Mouse (Mus musculus) kidney, embryonic 16.5 days (tissue): ENCODE measurements around the gene Gcc2. TPM values are rescaled to one million over a fixed set of nuclear protein-coding genes. Genes with fewer than 3 reads are reported as not detected.
"Not testable (repeated sequence)": the region's sequence is repeated elsewhere in the genome, so short reads cannot be mapped to it uniquely, and the experiment has no call there.

Experiments
- ATAC-seq: fragments of 200-750 bp; cut with Nextera tagmentation; 2 replicates; pipeline ENCODE4 v1.8.0; 2017; ENCODE audit warnings: moderate TSS enrichment; ENCODE audit not compliant: low FRiP score, low TSS enrichment
- H3K27ac ChIP-seq: fragments of 300-500 bp; sonication (generic); 2 replicates; pipeline ENCODE4 v1.5.1; 2014; ENCODE audit warnings: low read length
- H3K27me3 ChIP-seq: fragments of 300-500 bp; sonication (generic); 2 replicates; pipeline ENCODE4 v1.6.1; 2014; ENCODE audit warnings: low read length, control low read depth, mixed read lengths; ENCODE audit not compliant: insufficient read depth
- H3K36me3 ChIP-seq: fragments of 300-500 bp; sonication (generic); 2 replicates; pipeline ENCODE4 v1.6.1; 2014; ENCODE audit warnings: low read length, control low read depth, mixed read lengths; ENCODE audit not compliant: insufficient read depth
- H3K4me1 ChIP-seq: fragments of 300-500 bp; sonication (generic); 2 replicates; pipeline ENCODE4 v1.6.1; 2014; ENCODE audit warnings: low read length, control low read depth, mixed read lengths; ENCODE audit not compliant: insufficient read depth
- H3K4me2 ChIP-seq: fragments of 300-500 bp; sonication (generic); replicated peaks from 2 replicates; pipeline ENCODE4 v1.6.1; 2014; ENCODE audit warnings: low read depth, low read length
- H3K4me3 ChIP-seq: fragments of 300-500 bp; sonication (generic); 2 replicates; pipeline ENCODE4 v1.5.1; 2014; ENCODE audit warnings: mild to moderate bottlenecking, low read length
- H3K9ac ChIP-seq: fragments of 300-500 bp; sonication (generic); replicated peaks from 2 replicates; pipeline ENCODE4 v1.6.1; 2014; ENCODE audit warnings: low read length
- H3K9me3 ChIP-seq: fragments of 300-500 bp; sonication (generic); 2 replicates; pipeline ENCODE4 v1.6.1; 2016; ENCODE audit warnings: low read length, control low read depth
- WGBS: fragments of 180-500 bp; shearing (Covaris S2); extraction: QIAGEN DNeasy Blood & Tissue Kit; methylation state at CpG from one replicate; pipeline ENCODE4 v1.1.7; 2014; 5-methylcytosine and 5-hydroxymethylcytosine counted together
- polyA plus RNA-seq: library from polyadenylated mRNA; unstranded; fragments of >200 nt; fragmentation: Nextera tagmentation; extraction: Ambion mirVana; gene quantifications from 2 replicates; pipeline ENCODE4 v1.2.1, GENCODE M21; 2015

Gcc2 gene
- polyA plus RNA-seq, 1 experiment from 2014 or later = 49.3 TPM

DNA sequence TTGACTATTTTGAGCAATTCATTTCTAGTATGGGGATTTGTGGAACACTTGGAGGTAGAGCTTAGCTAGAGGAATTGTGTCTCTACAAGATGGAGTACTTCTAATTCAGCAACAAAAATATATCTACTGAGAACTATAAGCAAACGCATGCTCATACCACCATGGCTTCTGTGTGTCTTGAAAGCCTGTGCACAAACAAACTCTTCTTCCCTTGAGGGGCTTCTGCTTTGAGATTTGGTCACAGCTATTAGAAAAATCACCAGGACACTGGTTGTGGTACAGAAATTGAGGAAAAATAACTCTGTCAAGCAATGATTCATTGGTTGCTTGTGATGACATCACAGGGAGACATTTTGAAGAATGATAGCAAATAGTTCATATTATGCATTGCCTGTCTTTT, 39.9 kb upstream of the Gcc2 start:
- H3K36me3 ChIP-seq = no peaks in the 10 kb centered on the region
- WGBS = 90% methylated on average over 1 of the region's 1 CpGs
- H3K27me3 ChIP-seq = no peaks in the 10 kb centered on the region
- no peak overlapping the region for H3K4me3 ChIP-seq
- no peak overlapping the region for H3K27ac ChIP-seq
- H3K9ac ChIP-seq = no peak overlapping the region
- no peak overlapping the region for H3K4me2 ChIP-seq
- H3K4me1 ChIP-seq = no peaks in the 10 kb centered on the region
- no peak for ATAC-seq
- H3K9me3 ChIP-seq = no peaks in the 10 kb centered on the region

DNA sequence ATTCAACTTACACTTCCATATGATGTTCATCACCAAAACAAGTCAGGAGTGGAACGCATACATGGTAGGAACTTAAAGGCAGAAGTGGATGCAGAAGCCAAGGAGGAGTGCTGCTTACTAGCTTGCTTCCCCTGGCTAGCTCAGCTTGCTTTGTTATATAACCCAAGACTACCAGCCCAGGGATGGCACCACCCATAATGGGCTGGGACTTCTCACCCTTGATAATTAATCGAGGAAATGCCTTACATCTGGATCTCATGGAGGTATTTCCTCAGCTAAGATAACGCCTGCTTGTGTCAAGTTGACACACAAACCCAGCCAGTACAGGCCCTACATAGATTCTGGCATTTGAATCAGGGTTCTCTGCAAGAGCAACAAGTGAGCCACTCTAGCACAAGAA, 37.9 kb upstream of the Gcc2 start:
- H3K36me3 ChIP-seq = no peaks in the 10 kb centered on the region
- no peaks in the 10 kb centered on the region for H3K27me3 ChIP-seq
- no peak overlapping the region for H3K4me2 ChIP-seq
- H3K9me3 ChIP-seq = no peaks in the 10 kb centered on the region
- H3K9ac ChIP-seq = no peak overlapping the region
- ATAC-seq = no peak
- no peaks in the 10 kb centered on the region for H3K4me1 ChIP-seq
- no peak overlapping the region for H3K27ac ChIP-seq
- WGBS = 82% methylated on average over 3 of the region's 3 CpGs
- no peak overlapping the region for H3K4me3 ChIP-seq

DNA sequence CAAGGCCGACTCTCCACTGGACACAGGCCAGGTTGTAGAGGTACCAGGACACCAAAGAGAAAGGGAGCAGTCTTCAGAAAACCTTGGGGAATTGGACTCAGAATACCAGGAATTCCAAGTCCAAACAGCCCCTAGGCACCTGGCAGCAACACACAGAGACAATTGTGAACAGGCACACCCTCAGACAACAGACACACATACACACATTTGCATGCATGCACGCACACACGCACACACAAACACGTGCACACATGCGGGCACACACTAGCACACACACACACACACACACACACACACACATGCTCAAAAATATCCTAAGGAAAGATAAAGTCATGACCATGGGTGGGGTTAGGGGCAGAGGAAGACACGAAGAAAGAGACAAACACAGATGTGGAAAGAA, 34.6 kb upstream of the Gcc2 start:
- H3K4me2 ChIP-seq = no peak overlapping the region
- no peak overlapping the region for H3K9ac ChIP-seq
- no peak for ATAC-seq
- no peaks in the 10 kb centered on the region for H3K4me1 ChIP-seq
- H3K27ac ChIP-seq = no peak overlapping the region
- WGBS = 82% methylated on average over 6 of the region's 6 CpGs
- no peaks in the 10 kb centered on the region for H3K9me3 ChIP-seq
- H3K27me3 ChIP-seq = no peaks in the 10 kb centered on the region
- no peaks in the 10 kb centered on the region for H3K36me3 ChIP-seq
- no peak overlapping the region for H3K4me3 ChIP-seq

DNA sequence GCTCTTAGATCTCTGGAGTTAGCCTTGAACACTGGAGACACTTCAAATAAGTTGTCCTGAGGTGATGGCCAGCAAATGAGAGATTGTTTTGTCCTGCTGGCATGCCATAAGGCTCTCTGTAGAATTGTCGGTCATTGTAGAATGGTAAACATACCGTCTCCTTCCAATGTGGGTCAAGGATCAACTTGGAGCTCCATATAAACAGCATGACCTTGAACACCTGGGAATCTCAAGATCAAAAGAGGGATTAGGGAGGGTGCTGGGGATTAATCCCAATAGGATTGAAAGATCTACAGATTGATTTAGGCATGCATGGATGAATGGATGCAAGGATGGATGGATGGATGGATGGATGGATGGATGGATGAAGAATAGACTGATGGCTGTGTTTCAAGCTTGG, 33.7 kb upstream of the Gcc2 start:
- H3K4me1 ChIP-seq, H3K9me3 ChIP-seq, H3K27me3 ChIP-seq, H3K9ac ChIP-seq, H3K4me2 ChIP-seq, H3K27ac ChIP-seq, H3K4me3 ChIP-seq, H3K36me3 ChIP-seq, ATAC-seq: not testable (repeated sequence)
- WGBS = 76% methylated on average over 2 of the region's 2 CpGs

DNA sequence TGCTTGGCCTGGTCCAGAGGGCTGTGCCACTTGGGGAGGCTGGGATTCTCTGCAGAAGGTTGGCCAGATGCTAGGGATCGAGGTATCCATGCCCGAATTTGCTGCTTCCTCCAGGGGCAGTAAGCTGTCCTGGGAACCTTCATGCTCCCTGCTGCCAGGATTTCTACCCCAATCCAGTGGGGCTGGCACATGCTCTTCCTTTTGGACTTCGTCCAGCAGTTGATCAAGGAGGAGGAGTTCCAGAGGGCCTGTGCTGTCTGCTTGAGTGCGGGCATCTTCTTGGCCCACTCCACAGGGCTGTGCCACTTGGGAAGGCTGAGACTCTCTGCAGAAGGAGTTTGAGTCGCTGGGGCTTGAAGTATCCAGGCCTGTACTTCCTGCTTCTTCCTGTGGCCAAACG, 32.1 kb upstream of the Gcc2 start:
- H3K4me2 ChIP-seq, H3K27me3 ChIP-seq, ATAC-seq, H3K4me3 ChIP-seq, H3K27ac ChIP-seq, H3K36me3 ChIP-seq, H3K9me3 ChIP-seq, H3K4me1 ChIP-seq, H3K9ac ChIP-seq: not testable (repeated sequence)
- 76% methylated on average over 2 of the region's 6 CpGs for WGBS

DNA sequence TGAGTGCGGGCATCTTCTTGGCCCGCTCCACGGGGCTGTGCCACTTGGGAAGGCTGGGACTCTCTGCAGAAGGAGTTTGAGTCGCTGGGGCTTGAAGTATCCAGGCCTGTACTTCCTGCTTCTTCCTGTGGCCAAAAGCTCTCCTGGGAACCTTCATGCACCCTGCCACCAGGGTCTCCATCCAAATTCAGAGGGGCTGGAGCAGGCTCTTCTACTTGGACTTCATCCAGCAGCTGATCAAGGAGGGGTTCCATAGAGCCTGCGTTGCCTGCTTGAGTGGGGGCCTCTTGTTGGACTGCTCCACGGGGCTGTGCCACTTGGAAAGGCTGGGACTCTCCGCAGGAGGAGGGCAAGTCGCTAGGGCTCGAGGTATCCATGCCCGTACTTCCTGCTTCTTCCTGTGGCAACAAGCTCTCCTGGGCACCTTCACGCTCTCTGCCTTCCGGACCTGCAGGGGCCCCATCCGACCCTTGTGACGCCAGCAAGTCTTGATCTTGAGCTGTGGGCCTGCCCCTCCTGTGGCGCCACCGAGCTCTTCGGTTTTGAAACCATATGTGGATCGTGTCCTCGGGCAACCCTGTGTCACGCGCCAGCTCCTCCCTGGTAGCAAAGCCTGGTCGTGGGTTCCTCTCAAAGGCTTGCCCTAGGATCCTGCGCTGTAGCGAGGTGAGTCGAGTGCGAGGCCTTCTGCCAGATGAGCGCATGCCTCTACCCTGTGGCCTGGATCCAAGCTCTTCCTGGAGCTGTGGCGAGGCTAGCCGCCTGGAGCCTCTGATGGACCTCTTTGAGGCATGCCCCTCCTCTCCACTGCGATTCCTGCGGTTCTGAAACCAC, 31.1 kb upstream of the Gcc2 start:
- H3K27ac ChIP-seq, H3K4me1 ChIP-seq, H3K4me3 ChIP-seq, ATAC-seq, H3K27me3 ChIP-seq, H3K36me3 ChIP-seq, H3K9ac ChIP-seq, H3K9me3 ChIP-seq, H3K4me2 ChIP-seq: not testable (repeated sequence)
- 83% methylated on average over 28 of the region's 31 CpGs for WGBS

DNA sequence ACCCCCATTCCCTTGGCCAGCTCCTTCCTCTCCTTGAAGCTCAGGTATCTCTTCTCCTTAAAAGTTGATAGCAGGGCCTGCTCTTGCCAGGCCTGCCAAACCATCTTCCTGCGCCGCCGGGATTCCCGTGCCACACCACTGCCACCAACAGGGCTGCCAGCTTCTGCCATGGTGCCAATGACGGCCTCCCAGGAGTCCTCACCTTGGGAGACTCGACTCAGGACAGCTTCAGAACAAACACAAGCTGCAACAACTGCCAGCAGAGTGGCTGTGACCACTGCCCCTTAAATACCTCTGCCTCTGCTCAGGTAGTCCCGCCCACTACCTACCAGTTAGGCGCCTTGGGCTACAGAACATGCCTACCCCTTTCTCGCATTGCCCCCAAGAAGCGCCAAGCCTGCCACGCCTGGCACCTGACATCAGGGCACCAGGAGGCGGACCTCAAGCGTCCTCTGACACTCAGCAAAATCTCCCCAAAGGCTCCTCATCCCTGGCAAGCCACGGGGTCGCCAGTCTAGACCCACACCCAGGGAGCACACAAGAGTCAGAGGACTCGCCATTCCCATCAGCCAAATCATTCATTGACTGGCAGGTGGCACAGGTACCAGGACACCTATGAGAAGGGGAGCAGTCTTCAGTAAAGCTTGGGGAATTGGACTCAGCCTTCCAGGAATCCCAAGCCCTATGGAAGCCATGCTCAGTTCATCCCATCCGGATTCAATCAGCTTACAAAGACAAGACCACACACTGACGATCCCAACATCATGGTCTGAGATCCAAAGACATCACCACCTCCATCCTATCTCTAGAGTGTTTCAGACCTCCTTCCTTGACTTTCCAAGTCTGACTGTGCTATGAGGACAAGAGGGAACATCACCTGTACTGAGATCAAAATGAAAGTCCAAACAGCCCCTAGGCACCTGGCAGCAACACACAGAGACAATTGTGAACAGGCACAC, 30.2 kb upstream of the Gcc2 start, which contains the start of gene AW822073:
AW822073 (minus strand) TSS at position 104 of the 959 bp plus-strand sequence.
- not testable (repeated sequence) for H3K4me3 ChIP-seq, H3K9me3 ChIP-seq, H3K27me3 ChIP-seq, H3K36me3 ChIP-seq, H3K27ac ChIP-seq, H3K4me2 ChIP-seq, H3K9ac ChIP-seq, ATAC-seq, H3K4me1 ChIP-seq
- 88% methylated on average over 16 of the region's 18 CpGs for WGBS

DNA sequence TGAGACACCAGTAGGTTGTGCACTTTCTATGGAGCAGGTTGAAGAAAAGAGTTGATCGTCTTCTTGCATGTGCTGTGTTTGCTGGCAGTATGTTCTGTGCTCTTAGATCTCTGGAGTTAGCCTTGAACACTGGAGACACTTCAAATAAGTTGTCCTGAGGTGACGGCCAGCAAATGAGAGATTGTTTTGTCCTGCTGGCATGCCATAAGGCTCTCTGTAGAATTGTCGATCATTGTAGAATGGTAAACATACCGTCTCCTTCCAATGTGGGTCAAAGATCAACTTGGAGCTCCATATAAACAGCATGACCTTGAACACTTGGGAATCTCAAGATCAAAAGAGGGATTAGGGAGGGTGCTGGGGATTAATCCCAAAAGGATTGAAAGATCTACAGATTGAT, 28.9 kb upstream of the Gcc2 start:
- H3K4me1 ChIP-seq, H3K36me3 ChIP-seq, H3K27me3 ChIP-seq, H3K9me3 ChIP-seq, H3K4me2 ChIP-seq, ATAC-seq, H3K9ac ChIP-seq, H3K27ac ChIP-seq, H3K4me3 ChIP-seq: not testable (repeated sequence)
- WGBS = 88% methylated on average over 4 of the region's 4 CpGs

DNA sequence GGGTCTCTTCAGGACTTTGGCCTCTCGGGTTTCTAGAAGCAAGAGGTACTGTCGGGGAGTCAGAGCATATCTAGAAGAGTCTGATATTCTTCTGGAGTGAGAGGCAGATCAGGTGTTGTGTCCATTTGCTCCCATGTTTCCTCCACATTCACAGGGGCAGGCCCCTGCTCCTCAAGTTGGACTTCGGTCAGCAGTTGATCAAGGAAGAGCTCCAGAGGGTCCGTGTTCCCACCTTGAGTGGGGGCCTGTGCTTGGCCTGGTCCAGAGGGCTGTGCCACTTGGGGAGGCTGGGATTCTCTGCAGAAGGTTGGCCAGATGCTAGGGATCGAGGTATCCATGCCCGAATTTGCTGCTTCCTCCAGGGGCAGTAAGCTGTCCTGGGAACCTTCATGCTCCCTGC, 27.5 kb upstream of the Gcc2 start:
- 79% methylated on average over 2 of the region's 6 CpGs for WGBS
- not testable (repeated sequence) for ATAC-seq

DNA sequence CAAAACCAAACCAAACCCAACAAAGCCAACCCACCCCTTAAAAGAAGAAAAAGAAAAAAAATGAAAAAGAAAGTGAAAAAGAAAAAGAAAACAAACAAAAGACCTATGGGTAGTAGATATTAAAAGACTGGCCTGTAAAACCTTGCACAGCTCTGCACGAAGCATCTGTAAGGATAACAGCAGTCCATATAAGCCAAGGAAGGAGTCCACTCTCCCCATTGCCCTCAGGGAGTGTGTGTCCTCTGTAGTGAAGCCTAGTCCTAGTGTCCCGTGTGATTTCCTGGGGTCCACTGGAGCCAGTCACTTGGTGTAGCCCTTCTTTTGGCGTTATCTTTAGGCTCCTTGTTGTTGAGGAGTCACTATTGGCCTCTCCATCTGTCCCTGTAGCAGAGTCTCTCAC, 25.3 kb upstream of the Gcc2 start:
- H3K4me2 ChIP-seq, H3K4me1 ChIP-seq, H3K27me3 ChIP-seq, H3K4me3 ChIP-seq, H3K9ac ChIP-seq, H3K27ac ChIP-seq, ATAC-seq, H3K36me3 ChIP-seq: not testable (repeated sequence)
- H3K9me3 ChIP-seq = peaks cover 19% of the 10 kb centered on the region
- 53% methylated on average over 3 of the region's 3 CpGs for WGBS

More for the DNA sequence above, 27.5 kb upstream of the Gcc2 start:
- not testable (repeated sequence) for H3K4me2 ChIP-seq, H3K4me1 ChIP-seq, H3K9ac ChIP-seq, H3K27me3 ChIP-seq, H3K36me3 ChIP-seq, H3K27ac ChIP-seq, H3K4me3 ChIP-seq
- peaks cover 19% of the 10 kb centered on the region for H3K9me3 ChIP-seq
